Mouse (Mus musculus) hindbrain, embryonic 14.5 days (tissue): ENCODE results near the gene Serpinf2. TPM values are rescaled to one million over a fixed set of nuclear protein-coding genes. Genes with fewer than 3 reads are reported as not detected.
A peak's percentile ranks its signal among the peaks of the same experiment; 100 is the strongest.

ENCODE experiments used
- ATAC-seq: fragments of 200-750 bp; cut with Nextera tagmentation; 2 replicates; pipeline ENCODE4 v1.8.0; 2017; ENCODE audit warnings: moderate number of reproducible peaks, mild to moderate bottlenecking, moderate TSS enrichment, moderate library complexity; ENCODE audit not compliant: low FRiP score
- DNase-seq: peaks from one replicate; pipeline ENCODE4 v3.0.0-alpha.2; 2015; ENCODE audit warnings: low spot score
- H3K27ac ChIP-seq: fragments of 300-500 bp; sonication (generic); 2 replicates; pipeline ENCODE4 v1.5.1; 2014; ENCODE audit warnings: mild to moderate bottlenecking, moderate library complexity
- H3K27me3 ChIP-seq: fragments of 300-500 bp; sonication (generic); 2 replicates; pipeline ENCODE4 v1.6.1; 2014; ENCODE audit warnings: mild to moderate bottlenecking, low read length, mixed read lengths; ENCODE audit not compliant: control insufficient read depth, insufficient read depth
- H3K36me3 ChIP-seq: fragments of 300-500 bp; sonication (generic); replicated peaks from 2 replicates; pipeline ENCODE4 v1.6.1; 2014; ENCODE audit not compliant: control insufficient read depth, insufficient read depth
- H3K4me1 ChIP-seq: fragments of 300-500 bp; sonication (generic); replicated peaks from 2 replicates; pipeline ENCODE4 v1.6.1; 2014; ENCODE audit warnings: antibody characterized with exemption, low read length, mixed read lengths; ENCODE audit not compliant: control insufficient read depth, insufficient read depth
- H3K4me2 ChIP-seq: fragments of 300-500 bp; sonication (generic); replicated peaks from 2 replicates; pipeline ENCODE4 v1.6.1; 2014; ENCODE audit warnings: mild to moderate bottlenecking, moderate library complexity
- H3K4me3 ChIP-seq: fragments of 300-500 bp; sonication (generic); replicated peaks from 2 replicates; pipeline ENCODE4 v1.5.1; 2014; ENCODE audit warnings: mild to moderate bottlenecking, low read length
- H3K9ac ChIP-seq: fragments of 300-500 bp; sonication (generic); 2 replicates; pipeline ENCODE4 v1.6.1; 2014
- H3K9me3 ChIP-seq: fragments of 300-500 bp; sonication (generic); 2 replicates; pipeline ENCODE4 v1.6.1; 2016; ENCODE audit warnings: low read length; ENCODE audit not compliant: control insufficient read depth
- WGBS: fragments of 180-500 bp; shearing (Covaris S2); extraction: QIAGEN DNeasy Blood & Tissue Kit; methylation state at CpG from one replicate; pipeline ENCODE4 v1.1.7; 2014; 5-methylcytosine and 5-hydroxymethylcytosine counted together
- polyA plus RNA-seq: library from polyadenylated mRNA; unstranded; fragments of >200 nt; fragmentation: Nextera tagmentation; extraction: Ambion mirVana; gene quantifications from 2 replicates; pipeline ENCODE4 v1.2.1, GENCODE M21; 2014

Gene Serpinf2
- not detected in 2 replicates for polyA plus RNA-seq

DNA sequence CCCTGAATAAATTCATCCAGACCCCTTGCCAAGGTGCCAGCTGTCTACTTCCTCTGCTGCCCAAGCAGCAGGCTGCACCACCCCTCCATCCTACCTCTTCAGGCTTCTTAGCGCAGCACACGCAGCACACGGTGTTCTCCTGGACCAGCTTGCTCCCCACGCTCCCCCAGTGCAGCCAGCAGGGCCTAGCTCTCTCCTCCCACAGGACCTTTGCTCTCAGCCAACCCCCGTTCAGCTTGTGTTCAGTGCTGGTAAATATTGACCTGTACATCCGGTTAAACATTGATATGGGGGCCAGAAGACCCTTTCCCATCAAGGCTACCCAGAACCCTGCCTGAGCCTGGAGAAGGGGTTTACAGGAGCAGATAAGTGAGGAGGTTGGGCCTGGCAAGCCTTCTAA is at the start of gene Serpinf2:
Gene Serpinf2 (minus strand): TSS at position 229 of the 400 bp plus-strand sequence.
- no peak within 1 kb of the TSS for H3K4me2 ChIP-seq
- no peak within 1 kb of the TSS for H3K27ac ChIP-seq
- H3K9ac ChIP-seq: no peak within 1 kb of the TSS
- peaks cover 30% of the 10 kb centered on the region for H3K36me3 ChIP-seq
- DNase-seq (no peak), ATAC-seq (no peak)
- no peaks in the 10 kb centered on the region for H3K27me3 ChIP-seq
- 90% methylated on average over 6 of the region's 6 CpGs for WGBS
- no peaks in the 10 kb centered on the region for H3K4me1 ChIP-seq
- H3K4me3 ChIP-seq: no peak within 1 kb of the TSS
- H3K9me3 ChIP-seq: no peaks in the 10 kb centered on the region

GRCm38 (mm10) chr11:75487496-75487895 is 48.1 kb upstream of the Serpinf2 start:
- WGBS: 47% methylated on average over 6 of the region's 6 CpGs
- peaks cover 44% of the 10 kb centered on the region for H3K36me3 ChIP-seq

GRCm38 (mm10) chr11:75486601-75487285 is 47.4 kb upstream of the Serpinf2 start, which contains the start of gene Prpf8:
Prpf8 (plus strand) TSS chr11:75486816.
- under 1% methylated on average over 52 of the region's 52 CpGs for WGBS
- Histone ChIP-seq H3K27me3 (no peaks in the 10 kb centered on the region), H3K4me2 (peak within 1 kb of the TSS; percentile 99), H3K27ac (peak within 1 kb of the TSS; percentile 81), H3K36me3 (peaks cover 36% of the 10 kb centered on the region), H3K4me3 (peak within 1 kb of the TSS; percentile 100), H3K9me3 (no peaks in the 10 kb centered on the region), H3K9ac (peak within 1 kb of the TSS; percentile 99), H3K4me1 (peaks cover 14% of the 10 kb centered on the region)
- ATAC-seq (peak; percentile 100), DNase-seq (peak; percentile 99)

More at GRCm38 (mm10) chr11:75487496-75487895, 48.1 kb upstream of the Serpinf2 start:
- Histone ChIP-seq H3K27me3 (no peaks in the 10 kb centered on the region), H3K4me2 (peak overlapping the region; percentile 99), H3K27ac (no peak overlapping the region), H3K4me3 (peak overlapping the region; percentile 100), H3K4me1 (peaks cover 14% of the 10 kb centered on the region), H3K9ac (peak overlapping the region; percentile 99), H3K9me3 (no peaks in the 10 kb centered on the region)
- ATAC-seq: no peak
- no peak for DNase-seq

DNA sequence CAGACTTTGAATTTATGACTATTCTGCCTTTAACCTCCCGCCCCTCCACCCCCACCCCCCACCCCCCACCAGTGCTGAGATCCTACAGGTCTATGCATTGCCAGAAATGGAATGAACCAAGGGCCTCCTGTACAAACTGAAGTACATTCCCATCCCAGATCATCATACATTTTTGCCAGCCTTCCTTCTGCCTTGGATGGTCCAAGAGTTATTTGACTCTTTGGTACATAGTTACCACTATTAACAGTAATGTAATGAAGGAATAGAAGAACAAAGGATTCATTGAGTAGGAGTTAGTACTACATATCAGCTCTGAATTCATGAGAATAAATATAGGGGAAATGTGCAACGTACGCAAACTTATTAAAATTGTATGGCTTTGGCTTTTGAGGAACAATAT is 46.8 kb upstream of the Serpinf2 start:
- Histone ChIP-seq H3K9ac (no peak overlapping the region), H3K27me3 (no peaks in the 10 kb centered on the region), H3K27ac (peak overlapping the region; percentile 60; the same call in 1 of the 2 replicates), H3K36me3 (peaks cover 31% of the 10 kb centered on the region), H3K4me3 (peak overlapping the region; percentile 100), H3K9me3 (no peaks in the 10 kb centered on the region), H3K4me2 (peak overlapping the region; percentile 53), H3K4me1 (peaks cover 14% of the 10 kb centered on the region)
- peak; percentile 38 for ATAC-seq
- WGBS: 16% methylated on average over 3 of the region's 3 CpGs
- DNase-seq: no peak

GRCm38 (mm10) chr11:75473376-75473775 is 34.0 kb upstream of the Serpinf2 start:
- H3K9me3 ChIP-seq: no peaks in the 10 kb centered on the region
- no peak for DNase-seq
- H3K27ac ChIP-seq: no peak overlapping the region
- H3K9ac ChIP-seq: no peak overlapping the region
- H3K4me2 ChIP-seq: no peak overlapping the region
- WGBS: 68% methylated on average over 7 of the region's 7 CpGs
- H3K4me3 ChIP-seq: no peak overlapping the region
- H3K4me1 ChIP-seq: no peaks in the 10 kb centered on the region
- H3K36me3 ChIP-seq: no peaks in the 10 kb centered on the region
- no peaks in the 10 kb centered on the region for H3K27me3 ChIP-seq
- no peak for ATAC-seq

DNA sequence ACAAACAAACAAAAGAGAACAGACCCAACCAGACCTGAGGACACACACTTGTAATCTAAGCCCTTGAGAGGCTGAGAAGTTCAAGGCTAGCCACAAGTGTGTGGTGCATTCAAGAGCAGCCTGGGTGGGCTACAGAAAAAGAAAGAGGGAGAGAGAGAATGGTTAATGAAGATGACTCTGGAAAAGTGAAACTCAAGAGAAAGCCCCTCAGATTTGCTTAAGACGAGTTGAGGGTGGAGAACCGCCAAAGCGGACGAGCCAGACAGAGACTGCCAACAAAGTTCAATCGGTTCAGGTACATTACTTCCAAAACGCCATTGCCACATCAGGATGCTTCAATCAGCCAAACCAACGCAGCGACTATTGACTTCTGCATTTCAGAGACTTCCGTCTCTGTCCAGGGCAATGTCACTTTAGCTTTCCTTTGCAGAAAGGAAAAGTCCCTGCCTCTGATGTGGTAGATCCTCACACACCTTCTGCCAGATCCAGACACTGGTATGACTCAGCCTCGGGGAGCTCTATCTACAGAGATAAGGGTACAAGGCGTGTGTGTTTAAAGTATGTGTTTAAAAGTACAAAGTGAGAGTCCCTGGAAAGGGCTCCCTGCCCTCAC is 33.2 kb upstream of the Serpinf2 start:
- DNase-seq (no peak), ATAC-seq (no peak)
- no peak overlapping the region for H3K4me2 ChIP-seq
- H3K27ac ChIP-seq: no peak overlapping the region
- no peaks in the 10 kb centered on the region for H3K27me3 ChIP-seq
- H3K4me3 ChIP-seq: no peak overlapping the region
- H3K36me3 ChIP-seq: no peaks in the 10 kb centered on the region
- H3K4me1 ChIP-seq: no peaks in the 10 kb centered on the region
- no peak overlapping the region for H3K9ac ChIP-seq
- 85% methylated on average over 11 of the region's 11 CpGs for whole genome bisulfite sequencing
- H3K9me3 ChIP-seq: no peaks in the 10 kb centered on the region

DNA sequence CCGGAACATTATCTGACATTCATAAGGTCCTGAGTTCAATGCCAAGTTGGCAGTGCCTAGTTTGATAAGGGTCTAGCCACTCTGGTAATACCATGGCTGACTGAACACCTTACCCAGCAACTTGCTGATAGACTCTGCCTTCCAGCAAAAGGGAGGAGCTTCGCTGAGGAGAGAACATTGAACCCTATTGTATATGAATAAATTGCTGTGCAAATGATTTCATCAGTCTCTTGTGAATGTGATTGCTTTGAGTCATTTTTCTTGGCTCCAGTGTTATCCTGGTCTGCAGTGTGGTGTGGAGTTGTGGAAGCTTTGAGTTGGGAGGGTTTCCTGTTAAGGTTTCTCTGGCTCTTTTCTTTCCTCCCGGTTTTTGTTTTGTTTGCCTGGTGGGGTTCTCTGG is 31.3 kb upstream of the Serpinf2 start:
- ATAC-seq (no peak), DNase-seq (no peak)
- Histone ChIP-seq H3K27ac (no peak overlapping the region), H3K9me3 (no peaks in the 10 kb centered on the region), H3K36me3 (peaks cover 9% of the 10 kb centered on the region), H3K4me3 (no peak overlapping the region), H3K4me2 (no peak overlapping the region), H3K4me1 (no peaks in the 10 kb centered on the region), H3K27me3 (no peaks in the 10 kb centered on the region), H3K9ac (no peak overlapping the region)
- WGBS: 88% methylated on average over 3 of the region's 3 CpGs

- 89% methylated on average over 4 of the region's 4 CpGs for WGBS
- Histone ChIP-seq H3K27ac (no peak overlapping the region), H3K27me3 (no peaks in the 10 kb centered on the region), H3K36me3 (peaks cover 17% of the 10 kb centered on the region), H3K4me3 (no peak overlapping the region), H3K4me2 (no peak overlapping the region), H3K4me1 (no peaks in the 10 kb centered on the region), H3K9me3 (no peaks in the 10 kb centered on the region), H3K9ac (no peak overlapping the region)
- DNase-seq (no peak), ATAC-seq (no peak)
Measured at GRCm38 (mm10) chr11:75469261-75469660, 29.9 kb upstream of the Serpinf2 start.

- no peak overlapping the region for H3K9ac ChIP-seq
- H3K36me3 ChIP-seq: peaks cover 17% of the 10 kb centered on the region
- no peaks in the 10 kb centered on the region for H3K9me3 ChIP-seq
- ATAC-seq (no peak), DNase-seq (no peak)
- H3K27me3 ChIP-seq: no peaks in the 10 kb centered on the region
- peak overlapping the region; percentile 18 for H3K4me3 ChIP-seq
- H3K4me2 ChIP-seq: peak overlapping the region; percentile 48
- 69% methylated on average over 7 of the region's 7 CpGs for WGBS
- H3K4me1 ChIP-seq: no peaks in the 10 kb centered on the region
- no peak overlapping the region for H3K27ac ChIP-seq
Measured at GRCm38 (mm10) chr11:75468410-75468809, 29.0 kb upstream of the Serpinf2 start.
